Mouse (Mus musculus): ENCODE measurements at regions not wholly inside any gene's neighbourhood (a gene's known extent, or its start where the extent isn't known, plus 50 kb on each side); places are given as distances from the start of the nearest gene placed in this dataset.

DNA sequence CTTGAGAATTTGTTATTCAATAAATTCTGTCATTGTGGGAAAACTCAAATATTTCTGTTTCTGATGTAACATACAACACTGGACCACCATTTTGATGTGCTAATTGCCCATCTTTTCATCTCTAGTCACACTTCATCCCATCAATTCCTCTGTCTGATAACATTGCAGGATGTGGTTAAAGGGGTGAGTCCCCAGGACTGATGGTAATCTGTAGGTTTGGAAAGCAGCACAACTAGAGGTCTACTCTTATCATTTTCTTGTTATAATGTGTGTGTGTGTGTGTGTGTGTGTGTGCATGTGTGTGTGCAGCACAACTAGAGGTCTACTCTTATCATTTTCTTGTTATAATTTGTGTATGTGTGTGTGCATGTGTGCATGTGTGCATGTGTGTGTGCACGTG, 160.5 kb upstream of the Meis1 start:
- no peak for TF ChIP-seq CTCF (IDR thresholded peaks at IDR 0.05; ENCODE audit: low read depth, low read length)
- no peak for TF ChIP-seq POLR2A (IDR thresholded peaks at IDR 0.05; ENCODE audit: insufficient read depth, low read length)
- no peak for TF ChIP-seq EP300 (IDR thresholded peaks at IDR 0.05; ENCODE audit: insufficient read depth, low read depth, low read length)
- H3K36me3 ChIP-seq (ENCODE audit: control insufficient read depth, insufficient read depth, low read length, poor library complexity, severe bottlenecking): no peaks in the 10 kb centered on the region
- no peaks in the 10 kb centered on the region for H3K27me3 ChIP-seq (ENCODE audit: control insufficient read depth, insufficient read depth, low read length, poor library complexity, severe bottlenecking)
- no peak overlapping the region for H3K27ac ChIP-seq (ENCODE audit: insufficient read depth, low read length)
- no peak overlapping the region for H3K4me3 ChIP-seq (ENCODE audit: low read depth, low read length)
- H3K9me3 ChIP-seq (replicated peaks; ENCODE audit: control insufficient read depth, insufficient read depth, low read length, poor library complexity, severe bottlenecking): no peaks in the 10 kb centered on the region
- H3K9ac ChIP-seq (ENCODE audit: low read depth, poor library complexity, severe bottlenecking): no peak overlapping the region
- no peaks in the 10 kb centered on the region for H3K4me1 ChIP-seq (ENCODE audit: control insufficient read depth, insufficient read depth, low read length)

DNA sequence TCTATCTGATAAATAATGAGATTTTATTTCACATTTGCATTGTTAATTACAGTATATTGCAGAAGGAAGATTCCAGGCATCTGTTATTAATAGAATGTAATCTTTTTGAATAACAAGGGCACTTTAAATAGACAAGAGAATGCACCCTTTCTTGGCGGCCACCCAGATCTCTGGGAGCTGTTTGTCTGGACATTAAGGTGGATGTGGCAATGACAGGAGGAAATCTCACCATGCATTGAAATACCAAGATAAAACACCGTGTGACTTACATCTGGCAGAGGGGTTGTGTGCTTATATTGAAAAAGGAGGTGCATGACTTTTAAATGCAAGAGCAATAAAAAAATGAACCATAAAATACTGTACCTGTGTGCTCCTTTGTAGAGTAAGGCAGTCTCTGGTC, 171.0 kb upstream of the Meis1 start:
- H3K27me3 ChIP-seq (ENCODE audit: control insufficient read depth, insufficient read depth, low read length, poor library complexity, severe bottlenecking): no peaks in the 10 kb centered on the region
- H3K9me3 ChIP-seq (replicated peaks; ENCODE audit: control insufficient read depth, insufficient read depth, low read length, poor library complexity, severe bottlenecking): no peaks in the 10 kb centered on the region
- TF ChIP-seq POLR2A (IDR thresholded peaks at IDR 0.05; ENCODE audit: insufficient read depth, low read length) (no peak), EP300 (IDR thresholded peaks at IDR 0.05; ENCODE audit: insufficient read depth, low read depth, low read length) (no peak), CTCF (IDR thresholded peaks at IDR 0.05; ENCODE audit: low read depth, low read length) (no peak)
- no peaks in the 10 kb centered on the region for H3K4me1 ChIP-seq (ENCODE audit: control insufficient read depth, insufficient read depth, low read length)
- H3K4me3 ChIP-seq (ENCODE audit: low read depth, low read length): no peak overlapping the region
- H3K36me3 ChIP-seq (ENCODE audit: control insufficient read depth, insufficient read depth, low read length, poor library complexity, severe bottlenecking): no peaks in the 10 kb centered on the region
- H3K9ac ChIP-seq (ENCODE audit: low read depth, poor library complexity, severe bottlenecking): no peak overlapping the region
- H3K27ac ChIP-seq (ENCODE audit: insufficient read depth, low read length): no peak overlapping the region

DNA sequence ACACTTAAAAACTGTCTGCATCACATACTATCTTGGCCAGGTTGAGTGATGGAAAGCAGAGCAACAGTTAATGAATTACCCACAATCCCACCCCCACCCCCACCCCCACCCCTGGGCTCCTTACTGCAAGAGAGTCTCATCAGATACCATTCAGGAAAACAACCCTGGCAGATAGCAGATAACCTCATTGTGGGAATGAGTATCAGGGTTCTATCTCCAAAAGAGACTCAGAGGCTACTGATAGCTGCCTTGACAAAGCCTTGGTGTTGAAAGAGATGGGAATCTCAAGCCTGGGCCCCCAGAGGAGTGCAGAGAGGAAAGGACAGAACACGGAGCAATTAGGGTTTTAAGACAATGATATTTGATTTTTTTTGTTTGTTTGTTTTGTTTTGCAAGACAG, 175.7 kb upstream of the Meis1 start:
- Histone ChIP-seq H3K27ac (ENCODE audit: insufficient read depth, low read length) (no peak overlapping the region), H3K4me3 (ENCODE audit: low read depth, low read length) (no peak overlapping the region), H3K27me3 (ENCODE audit: control insufficient read depth, insufficient read depth, low read length, poor library complexity, severe bottlenecking) (no peaks in the 10 kb centered on the region), H3K9me3 (replicated peaks; ENCODE audit: control insufficient read depth, insufficient read depth, low read length, poor library complexity, severe bottlenecking) (no peaks in the 10 kb centered on the region), H3K36me3 (ENCODE audit: control insufficient read depth, insufficient read depth, low read length, poor library complexity, severe bottlenecking) (no peaks in the 10 kb centered on the region), H3K9ac (ENCODE audit: low read depth, poor library complexity, severe bottlenecking) (no peak overlapping the region), H3K4me1 (ENCODE audit: control insufficient read depth, insufficient read depth, low read length) (no peaks in the 10 kb centered on the region)
- TF ChIP-seq EP300 (IDR thresholded peaks at IDR 0.05; ENCODE audit: insufficient read depth, low read depth, low read length) (no peak), POLR2A (IDR thresholded peaks at IDR 0.05; ENCODE audit: insufficient read depth, low read length) (no peak), CTCF (IDR thresholded peaks at IDR 0.05; ENCODE audit: low read depth, low read length) (no peak)

- Histone ChIP-seq H3K27me3 (ENCODE audit: control insufficient read depth, insufficient read depth, low read length, poor library complexity, severe bottlenecking) (no peaks in the 10 kb centered on the region), H3K36me3 (ENCODE audit: control insufficient read depth, insufficient read depth, low read length, poor library complexity, severe bottlenecking) (no peaks in the 10 kb centered on the region), H3K4me1 (ENCODE audit: control insufficient read depth, insufficient read depth, low read length) (no peaks in the 10 kb centered on the region), H3K27ac (ENCODE audit: insufficient read depth, low read length) (no peak overlapping the region), H3K9me3 (replicated peaks; ENCODE audit: control insufficient read depth, insufficient read depth, low read length, poor library complexity, severe bottlenecking) (no peaks in the 10 kb centered on the region), H3K4me3 (ENCODE audit: low read depth, low read length) (no peak overlapping the region), H3K9ac (ENCODE audit: low read depth, poor library complexity, severe bottlenecking) (no peak overlapping the region)
- TF ChIP-seq EP300 (IDR thresholded peaks at IDR 0.05; ENCODE audit: insufficient read depth, low read depth, low read length) (no peak), POLR2A (IDR thresholded peaks at IDR 0.05; ENCODE audit: insufficient read depth, low read length) (no peak), CTCF (IDR thresholded peaks at IDR 0.05; ENCODE audit: low read depth, low read length) (no peak)
These were observed 179.0 kb upstream of the Meis1 start for GRCm38 (mm10) chr11:19197790-19198189.

DNA sequence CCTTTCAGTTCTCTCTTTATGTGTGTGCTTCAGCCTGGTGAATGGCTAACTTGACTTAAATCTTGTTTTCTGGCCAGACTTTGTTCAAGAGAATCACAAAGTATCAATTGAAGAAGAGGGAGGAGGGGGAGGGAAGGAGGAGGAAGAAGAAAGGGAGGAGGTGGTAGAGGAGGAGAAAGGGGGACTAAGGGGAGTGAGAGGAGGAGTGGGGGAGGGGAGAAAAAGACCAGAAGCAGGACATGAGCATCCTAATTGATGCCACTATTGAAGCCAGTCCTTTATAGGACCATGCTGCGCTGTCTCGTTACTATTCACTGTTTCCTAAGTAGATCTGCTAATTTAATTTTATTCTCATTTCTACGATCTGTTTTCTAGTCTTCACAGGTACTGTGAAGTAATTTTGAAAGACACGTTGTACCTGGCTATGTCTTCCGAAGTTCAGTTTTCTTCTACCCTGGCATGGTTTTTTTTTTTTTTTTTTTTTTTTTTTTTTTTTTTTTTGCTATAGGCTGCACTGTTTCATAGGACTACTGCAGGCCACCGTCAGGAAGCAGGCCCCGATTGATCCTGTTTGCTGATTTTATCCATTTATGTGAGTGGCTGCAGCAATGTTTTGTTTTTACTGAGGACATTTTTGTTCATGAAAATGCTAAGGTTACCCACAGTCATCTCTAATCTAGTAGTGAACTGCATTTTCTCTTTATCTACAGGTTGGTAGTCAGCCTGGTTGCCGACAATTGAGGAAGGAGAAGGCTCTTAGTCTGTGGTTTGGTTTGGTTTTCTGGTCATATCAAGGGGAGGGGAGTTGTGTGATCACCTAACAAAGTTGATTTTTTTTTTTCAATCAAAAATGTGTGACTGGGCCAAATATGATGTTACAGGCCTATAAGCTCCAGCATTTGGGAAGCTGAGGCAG, 184.1 kb upstream of the Meis1 start:
- Histone ChIP-seq H3K9me3 (replicated peaks; ENCODE audit: control insufficient read depth, insufficient read depth, low read length, poor library complexity, severe bottlenecking) (no peaks in the 10 kb centered on the region), H3K36me3 (ENCODE audit: control insufficient read depth, insufficient read depth, low read length, poor library complexity, severe bottlenecking) (no peaks in the 10 kb centered on the region), H3K27me3 (ENCODE audit: control insufficient read depth, insufficient read depth, low read length, poor library complexity, severe bottlenecking) (no peaks in the 10 kb centered on the region), H3K4me1 (ENCODE audit: control insufficient read depth, insufficient read depth, low read length) (no peaks in the 10 kb centered on the region), H3K9ac (ENCODE audit: low read depth, poor library complexity, severe bottlenecking) (no peak overlapping the region), H3K4me3 (ENCODE audit: low read depth, low read length) (no peak overlapping the region), H3K27ac (ENCODE audit: insufficient read depth, low read length) (no peak overlapping the region)
- no peak for TF ChIP-seq POLR2A (IDR thresholded peaks at IDR 0.05; ENCODE audit: insufficient read depth, low read length)
- no peak for TF ChIP-seq EP300 (IDR thresholded peaks at IDR 0.05; ENCODE audit: insufficient read depth, low read depth, low read length)
- no peak for TF ChIP-seq CTCF (IDR thresholded peaks at IDR 0.05; ENCODE audit: low read depth, low read length)

- H3K4me3 ChIP-seq (ENCODE audit: low read depth, low read length): no peak overlapping the region
- no peaks in the 10 kb centered on the region for H3K9me3 ChIP-seq (replicated peaks; ENCODE audit: control insufficient read depth, insufficient read depth, low read length, poor library complexity, severe bottlenecking)
- H3K4me1 ChIP-seq (ENCODE audit: control insufficient read depth, insufficient read depth, low read length): no peaks in the 10 kb centered on the region
- H3K27me3 ChIP-seq (ENCODE audit: control insufficient read depth, insufficient read depth, low read length, poor library complexity, severe bottlenecking): no peaks in the 10 kb centered on the region
- H3K9ac ChIP-seq (ENCODE audit: low read depth, poor library complexity, severe bottlenecking): no peak overlapping the region
- no peak overlapping the region for H3K27ac ChIP-seq (ENCODE audit: insufficient read depth, low read length)
- TF ChIP-seq CTCF (IDR thresholded peaks at IDR 0.05; ENCODE audit: low read depth, low read length) (no peak), EP300 (IDR thresholded peaks at IDR 0.05; ENCODE audit: insufficient read depth, low read depth, low read length) (no peak), POLR2A (IDR thresholded peaks at IDR 0.05; ENCODE audit: insufficient read depth, low read length) (no peak)
- no peaks in the 10 kb centered on the region for H3K36me3 ChIP-seq (ENCODE audit: control insufficient read depth, insufficient read depth, low read length, poor library complexity, severe bottlenecking)
These were observed 184.7 kb upstream of the Meis1 start for GRCm38 (mm10) chr11:19203518-19203900.
